Mouse (Mus musculus): ENCODE results near the gene Upk1b. TPM values are rescaled to one million over a fixed set of nuclear protein-coding genes. Genes with fewer than 3 reads are reported as not detected.

The Upk1b gene
- polyA plus RNA-seq, 3 experiments from 2014 or later = not detected

Other genes starting within 250 kb of the Upk1b start
- 10 to 100 TPM; 33.5 to 34.0 (median 33.6) TPM for gene Tmem39a, start 241.6 kb downstream of the Upk1b start, polyA plus RNA-seq (2017; shearing (Covaris generic))
- 10 to 100 TPM; 16.4 to 26.3 (median 23.6) TPM for gene Arhgap31, start 87.1 kb downstream of the Upk1b start, polyA plus RNA-seq (2017; shearing (Covaris generic))
- gene B4galt4, start 58.1 kb downstream of the Upk1b start, polyA plus RNA-seq (2017; shearing (Covaris generic)) = 10 to 100 TPM in 2 of 3 experiments, 1 to 10 TPM in 1; 7.1 to 14.7 (median 14.3) TPM
- not detected for gene 4930435E12Rik, start 28.4 kb upstream of the Upk1b start, polyA plus RNA-seq (2017; shearing (Covaris generic))
- not detected for gene Igsf11, start 92.3 kb upstream of the Upk1b start, polyA plus RNA-seq (2017; shearing (Covaris generic))